Mouse (Mus musculus): ENCODE measurements around the gene Cbx6. TPM values are rescaled to one million over a fixed set of nuclear protein-coding genes. Genes with fewer than 3 reads are reported as not detected.

The Cbx6 gene
- polyA plus RNA-seq (2016; fragmentation: Nextera tagmentation; extraction: Ambion mirVana) = 20.7 and 26.1 TPM in 2 replicates

GRCm38 (mm10) chr15:79834130-79834880 is at the start of gene Cbx6, which contains the start of gene Npcd:
TSS of gene Cbx6 (minus strand) at chr15:79834688.
TSS of gene Npcd (minus strand) at chr15:79834237.
- H3K4me3 ChIP-seq = peak within 1 kb of the TSS; percentile 86
- DNase-seq (ENCODE audit: low spot score) = peak; percentile 97
- H3K27me3 ChIP-seq (ENCODE audit: insufficient read depth, poor library complexity, severe bottlenecking) = no peaks in the 10 kb centered on the region
- peak within 1 kb of the TSS; percentile 97 for H3K27ac ChIP-seq
- H3K9me3 ChIP-seq = no peaks in the 10 kb centered on the region
- peaks cover 8% of the 10 kb centered on the region for H3K36me3 ChIP-seq
- WGBS = under 1% methylated on average over 58 of the region's 58 CpGs
- H3K4me1 ChIP-seq (replicated peaks) = peaks cover 57% of the 10 kb centered on the region

DNA sequence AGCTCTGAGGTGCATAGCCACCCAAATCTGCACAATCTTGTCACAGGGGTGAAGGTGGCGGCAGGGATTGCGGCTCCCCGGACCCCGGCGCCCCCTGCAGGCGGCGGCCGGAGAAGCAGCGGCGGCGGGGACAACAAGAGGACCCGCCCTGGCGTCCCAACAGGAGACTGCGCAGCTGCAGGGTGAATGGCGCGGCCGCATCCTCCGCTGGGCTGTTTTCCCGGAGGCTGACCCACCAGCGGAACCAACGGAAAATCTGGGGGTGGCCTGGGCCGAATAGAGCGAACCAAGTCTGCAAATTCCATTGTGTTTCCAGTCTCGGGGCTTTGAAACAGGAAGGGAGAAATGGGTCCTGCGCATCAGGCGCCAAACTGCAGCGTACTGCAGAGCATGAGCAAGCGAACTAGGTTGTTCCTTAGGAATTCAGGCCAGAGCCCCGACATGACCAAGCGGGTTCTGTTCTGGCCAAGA is 48.9 kb upstream of the Cbx6 start:
- peak; percentile 94 for DNase-seq (ENCODE audit: low spot score)
- Histone ChIP-seq H3K4me3 (peak overlapping the region; percentile 57), H3K36me3 (no peaks in the 10 kb centered on the region), H3K27me3 (ENCODE audit: insufficient read depth, poor library complexity, severe bottlenecking) (peaks cover 5% of the 10 kb centered on the region; the same call in 1 of the 2 replicates), H3K9me3 (no peaks in the 10 kb centered on the region), H3K27ac (peak overlapping the region; percentile 93), H3K4me1 (replicated peaks) (peaks cover 18% of the 10 kb centered on the region)
- WGBS = under 1% methylated on average over 30 of the region's 30 CpGs

GRCm38 (mm10) chr15:79882623-79883267 is 48.3 kb upstream of the Cbx6 start:
- no peaks in the 10 kb centered on the region for H3K9me3 ChIP-seq
- peaks cover 18% of the 10 kb centered on the region for H3K4me1 ChIP-seq (replicated peaks)
- peak overlapping the region; percentile 93 for H3K27ac ChIP-seq
- WGBS = 31% methylated on average over 19 of the region's 19 CpGs
- H3K27me3 ChIP-seq (ENCODE audit: insufficient read depth, poor library complexity, severe bottlenecking) = peaks cover 5% of the 10 kb centered on the region; the same call in 1 of the 2 replicates
- H3K4me3 ChIP-seq = peak overlapping the region; percentile 57
- no peak for DNase-seq (ENCODE audit: low spot score)
- H3K36me3 ChIP-seq = no peaks in the 10 kb centered on the region

DNA sequence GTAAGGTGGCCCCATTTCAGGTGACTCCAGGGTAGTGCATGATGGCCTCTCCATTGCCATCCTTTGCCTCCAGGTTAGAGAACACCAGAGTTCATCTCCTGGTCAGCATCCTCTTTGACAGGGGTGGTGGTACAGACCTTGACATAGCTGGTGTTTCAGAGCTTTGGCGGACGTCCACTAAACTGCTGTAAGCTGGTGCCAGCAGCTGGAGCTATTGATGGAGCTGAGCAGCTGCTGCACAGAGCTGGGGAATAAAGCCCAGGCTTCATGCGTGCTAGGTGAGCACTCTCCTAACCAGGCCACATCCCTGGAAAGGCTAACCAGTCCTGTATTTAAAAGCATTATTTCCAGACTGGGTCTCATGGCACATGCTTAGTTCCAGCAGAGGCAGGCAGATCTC is 46.0 kb upstream of the Cbx6 start:
- Histone ChIP-seq H3K27ac (no peak overlapping the region), H3K4me3 (no peak overlapping the region), H3K36me3 (no peaks in the 10 kb centered on the region), H3K9me3 (no peaks in the 10 kb centered on the region), H3K27me3 (ENCODE audit: insufficient read depth, poor library complexity, severe bottlenecking) (peaks cover 5% of the 10 kb centered on the region; the same call in 1 of the 2 replicates), H3K4me1 (replicated peaks) (peaks cover 18% of the 10 kb centered on the region)
- 89% methylated on average over 3 of the region's 3 CpGs for WGBS
- DNase-seq (ENCODE audit: low spot score) = no peak

DNA sequence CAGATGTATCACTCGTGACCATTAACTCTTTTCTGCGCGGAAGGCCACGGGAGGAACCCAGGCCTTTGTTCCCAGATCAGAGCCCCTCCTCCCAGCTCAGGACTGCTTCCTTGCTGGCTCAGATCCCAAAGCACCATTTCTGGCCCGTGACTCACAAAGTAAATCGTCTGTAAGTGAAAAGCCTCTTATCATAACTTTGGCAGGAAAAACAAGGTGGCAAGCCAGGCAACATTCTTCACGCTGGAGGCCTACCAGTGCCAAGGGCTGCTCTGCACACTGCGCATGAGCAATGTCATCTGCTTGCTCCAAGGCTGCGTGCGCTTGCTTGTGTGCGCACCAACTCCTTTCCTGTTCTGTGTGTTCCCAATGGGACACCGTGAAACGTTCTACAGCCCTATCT is 44.8 kb upstream of the Cbx6 start:
- WGBS = 71% methylated on average over 13 of the region's 13 CpGs
- no peak for DNase-seq (ENCODE audit: low spot score)
- Histone ChIP-seq H3K4me3 (no peak overlapping the region), H3K27me3 (ENCODE audit: insufficient read depth, poor library complexity, severe bottlenecking) (peaks cover 5% of the 10 kb centered on the region; the same call in 1 of the 2 replicates), H3K36me3 (no peaks in the 10 kb centered on the region), H3K27ac (no peak overlapping the region), H3K4me1 (replicated peaks) (peaks cover 18% of the 10 kb centered on the region), H3K9me3 (no peaks in the 10 kb centered on the region)

DNA sequence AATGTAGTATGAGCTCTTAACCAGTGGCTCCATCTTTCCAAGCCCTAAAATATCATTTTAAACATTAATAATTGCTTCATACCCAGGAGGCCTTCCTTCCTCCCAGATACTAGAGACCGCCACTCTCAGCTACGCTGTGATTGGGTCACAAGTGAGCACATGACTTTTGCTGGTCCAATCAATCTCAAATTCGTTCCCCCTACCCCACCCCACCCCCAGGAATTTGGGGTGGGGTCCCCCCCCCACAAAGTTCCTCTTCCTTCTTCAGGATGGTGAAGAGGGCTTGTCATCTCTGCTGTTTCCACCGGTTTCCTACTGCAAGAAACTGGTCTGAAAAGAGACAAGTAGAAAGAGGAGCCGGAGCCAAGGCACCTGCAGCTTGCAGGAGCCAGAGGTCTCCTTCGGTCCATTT is 44.2 kb upstream of the Cbx6 start:
- no peaks in the 10 kb centered on the region for H3K9me3 ChIP-seq
- H3K27ac ChIP-seq = no peak overlapping the region
- no peaks in the 10 kb centered on the region for H3K36me3 ChIP-seq
- peaks cover 5% of the 10 kb centered on the region; the same call in 1 of the 2 replicates for H3K27me3 ChIP-seq (ENCODE audit: insufficient read depth, poor library complexity, severe bottlenecking)
- 72% methylated on average over 6 of the region's 6 CpGs for WGBS
- H3K4me3 ChIP-seq = no peak overlapping the region
- peaks cover 18% of the 10 kb centered on the region for H3K4me1 ChIP-seq (replicated peaks)
- DNase-seq (ENCODE audit: low spot score) = no peak

DNA sequence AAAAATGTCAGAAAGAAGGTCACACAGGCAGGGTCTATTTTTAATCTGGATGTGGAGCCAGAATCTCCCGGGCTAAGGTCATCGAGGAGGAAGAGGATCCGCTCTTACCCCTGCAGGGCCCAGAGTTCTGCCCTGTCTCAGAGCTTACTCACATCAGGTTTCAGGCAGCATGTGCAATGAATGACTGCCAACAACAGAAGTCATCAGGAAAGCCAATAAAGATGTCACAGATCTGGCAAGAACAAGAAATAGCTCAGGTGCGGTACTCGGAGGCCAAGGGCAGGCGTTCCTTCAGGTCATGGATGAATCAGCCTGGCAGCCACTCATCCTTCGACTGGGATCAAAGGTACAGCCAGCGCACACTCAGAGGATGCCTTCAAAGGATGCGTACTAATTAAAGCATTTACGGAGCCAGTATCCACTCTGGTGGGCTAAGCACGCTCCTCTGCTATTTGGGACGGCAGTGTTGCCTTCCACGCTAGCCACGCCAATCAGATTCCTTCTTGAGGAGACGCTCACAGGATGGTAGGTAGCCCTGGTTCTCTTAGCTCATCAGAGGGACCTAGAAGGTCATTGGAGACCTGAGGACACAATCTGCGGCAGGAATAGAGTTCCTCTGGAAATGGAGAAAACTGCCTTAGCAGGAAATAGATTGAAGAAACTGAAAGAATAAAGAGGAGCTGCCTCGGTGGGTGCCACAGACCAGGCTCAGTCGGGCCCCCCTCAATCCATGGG is 40.9 kb upstream of the Cbx6 start:
- Histone ChIP-seq H3K27ac (no peak overlapping the region), H3K36me3 (no peaks in the 10 kb centered on the region), H3K4me1 (replicated peaks) (0 out of 2 replicates have a peak, but pooled peaks cover 7% of the 10 kb centered on the region), H3K27me3 (ENCODE audit: insufficient read depth, poor library complexity, severe bottlenecking) (no peaks in the 10 kb centered on the region), H3K9me3 (no peaks in the 10 kb centered on the region), H3K4me3 (no peak overlapping the region)
- 92% methylated on average over 18 of the region's 18 CpGs for WGBS
- DNase-seq (ENCODE audit: low spot score) = no peak

- DNase-seq (ENCODE audit: low spot score) = no peak
- 66% methylated on average over 2 of the region's 2 CpGs for WGBS
Measured at GRCm38 (mm10) chr15:79873995-79874394, 39.5 kb upstream of the Cbx6 start.

GRCm38 (mm10) chr15:79873545-79873944 is 39.1 kb upstream of the Cbx6 start:
- Histone ChIP-seq H3K4me1 (replicated peaks) (no peaks in the 10 kb centered on the region), H3K27ac (no peak overlapping the region), H3K27me3 (ENCODE audit: insufficient read depth, poor library complexity, severe bottlenecking) (no peaks in the 10 kb centered on the region), H3K36me3 (no peaks in the 10 kb centered on the region), H3K9me3 (no peaks in the 10 kb centered on the region), H3K4me3 (no peak overlapping the region)
- WGBS = 91% methylated on average over 8 of the region's 8 CpGs
- no peak for DNase-seq (ENCODE audit: low spot score)

More at GRCm38 (mm10) chr15:79873995-79874394, 39.5 kb upstream of the Cbx6 start:
- no peak overlapping the region for H3K27ac ChIP-seq
- 0 out of 2 replicates have a peak, but pooled peaks cover 2% of the 10 kb centered on the region for H3K4me1 ChIP-seq (replicated peaks)
- no peak overlapping the region for H3K4me3 ChIP-seq
- H3K9me3 ChIP-seq = no peaks in the 10 kb centered on the region
- no peaks in the 10 kb centered on the region for H3K27me3 ChIP-seq (ENCODE audit: insufficient read depth, poor library complexity, severe bottlenecking)
- no peaks in the 10 kb centered on the region for H3K36me3 ChIP-seq

DNA sequence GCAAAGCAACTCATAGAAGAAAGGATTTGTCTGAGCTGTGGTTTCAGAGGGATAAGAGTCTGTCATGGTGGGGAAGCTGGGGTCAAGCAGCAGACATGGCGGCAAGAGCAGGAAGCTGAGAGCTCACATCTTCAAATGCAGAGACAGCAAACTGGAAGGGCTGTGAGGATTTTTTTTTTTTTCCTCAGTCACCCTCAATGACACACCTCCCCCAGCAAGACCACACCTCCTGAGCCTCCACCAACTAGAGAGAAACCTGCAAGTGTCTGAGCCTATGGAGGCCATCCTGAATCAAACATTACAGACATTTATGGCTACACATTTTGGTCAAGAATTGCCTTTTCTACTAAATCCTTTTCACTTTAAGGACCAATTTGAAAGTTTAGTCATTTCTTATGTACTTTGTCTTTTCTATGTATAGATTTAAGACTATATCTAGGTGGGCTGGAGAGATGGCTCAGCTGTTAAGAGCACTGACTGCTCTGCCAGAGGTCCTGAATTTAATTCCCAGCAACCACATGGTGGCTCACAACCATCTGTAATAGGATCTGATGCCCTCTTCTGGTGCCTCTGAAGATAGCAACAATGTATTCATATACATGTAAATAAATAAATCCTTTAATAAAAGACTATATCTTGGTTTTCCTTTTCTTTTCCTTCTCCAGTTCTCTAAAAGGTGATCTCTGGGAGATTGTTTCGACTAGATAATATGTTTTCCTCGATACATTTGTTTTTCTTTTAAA is 32.9 kb upstream of the Cbx6 start:
- no peak for DNase-seq (ENCODE audit: low spot score)
- 87% methylated on average over 3 of the region's 3 CpGs for WGBS
- Histone ChIP-seq H3K4me1 (replicated peaks) (no peaks in the 10 kb centered on the region), H3K4me3 (no peak overlapping the region), H3K9me3 (no peaks in the 10 kb centered on the region), H3K27ac (no peak overlapping the region), H3K36me3 (no peaks in the 10 kb centered on the region), H3K27me3 (ENCODE audit: insufficient read depth, poor library complexity, severe bottlenecking) (no peaks in the 10 kb centered on the region)

- WGBS = 91% methylated on average over 9 of the region's 9 CpGs
- Histone ChIP-seq H3K9me3 (no peaks in the 10 kb centered on the region), H3K27ac (no peak overlapping the region), H3K27me3 (ENCODE audit: insufficient read depth, poor library complexity, severe bottlenecking) (no peaks in the 10 kb centered on the region), H3K4me1 (replicated peaks) (no peaks in the 10 kb centered on the region), H3K36me3 (no peaks in the 10 kb centered on the region), H3K4me3 (no peak overlapping the region)
- DNase-seq (ENCODE audit: low spot score) = no peak
Measured at GRCm38 (mm10) chr15:79859821-79860220, 25.3 kb upstream of the Cbx6 start.

DNA sequence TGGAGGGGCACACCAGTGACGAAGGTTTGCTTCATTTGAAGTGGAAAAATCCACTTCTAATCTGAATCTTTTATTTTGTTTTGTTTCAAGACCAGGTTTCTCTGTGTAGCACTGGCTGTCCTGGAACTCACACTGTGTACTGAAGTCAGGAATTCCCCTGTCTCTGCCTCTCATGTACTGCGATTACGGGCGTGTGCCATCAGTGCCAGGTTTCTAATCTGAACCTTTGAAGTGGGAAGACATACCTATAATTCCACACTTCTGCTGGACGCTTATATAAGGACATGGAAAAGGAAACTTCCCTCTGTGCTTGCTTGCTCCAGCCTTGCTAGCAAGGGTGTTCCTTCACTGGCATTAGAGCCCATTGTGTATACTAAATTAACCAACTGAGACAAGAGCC is 24.5 kb upstream of the Cbx6 start:
- Histone ChIP-seq H3K27ac (no peak overlapping the region), H3K36me3 (no peaks in the 10 kb centered on the region), H3K27me3 (ENCODE audit: insufficient read depth, poor library complexity, severe bottlenecking) (no peaks in the 10 kb centered on the region), H3K4me1 (replicated peaks) (no peaks in the 10 kb centered on the region), H3K4me3 (no peak overlapping the region), H3K9me3 (no peaks in the 10 kb centered on the region)
- no peak for DNase-seq (ENCODE audit: low spot score)
- WGBS = 91% methylated on average over 5 of the region's 5 CpGs

Measured in hindbrain, embryonic 10.5 days (tissue).